Mouse (Mus musculus) hindbrain, embryonic 16.5 days (tissue): ENCODE measurements around the gene Trpm8. TPM values are rescaled to one million over a fixed set of nuclear protein-coding genes. Genes with fewer than 3 reads are reported as not detected.

Experiments
- ATAC-seq: fragments of 200-750 bp; cut with Nextera tagmentation; 2 replicates; pipeline ENCODE4 v1.8.0; 2017; ENCODE audit warnings: moderate TSS enrichment, moderate library complexity
- H3K27ac ChIP-seq: fragments of 300-500 bp; sonication (generic); 2 replicates; pipeline ENCODE4 v1.5.1; 2014; ENCODE audit warnings: low read depth, mild to moderate bottlenecking, control low read depth, low read length, moderate library complexity
- H3K27me3 ChIP-seq: fragments of 300-500 bp; sonication (generic); replicated peaks from 2 replicates; pipeline ENCODE4 v1.6.1; 2014; ENCODE audit warnings: low read length; ENCODE audit not compliant: control insufficient read depth, insufficient read depth
- H3K36me3 ChIP-seq: fragments of 300-500 bp; sonication (generic); 2 replicates; pipeline ENCODE4 v1.6.1; 2014; ENCODE audit warnings: mild to moderate bottlenecking, low read length, moderate library complexity, mixed read lengths; ENCODE audit not compliant: control insufficient read depth, insufficient read depth
- H3K4me1 ChIP-seq: fragments of 300-500 bp; sonication (generic); 2 replicates; pipeline ENCODE4 v1.6.1; 2014; ENCODE audit warnings: low read depth, low read length; ENCODE audit not compliant: control insufficient read depth, insufficient read depth
- H3K4me2 ChIP-seq: fragments of 300-500 bp; sonication (generic); 2 replicates; pipeline ENCODE4 v1.6.1; 2014; ENCODE audit warnings: mild to moderate bottlenecking, low read length, control low read depth, moderate library complexity
- H3K4me3 ChIP-seq: fragments of 300-500 bp; sonication (generic); 2 replicates; pipeline ENCODE4 v1.5.1; 2014; ENCODE audit warnings: mild to moderate bottlenecking, low read length, control low read depth, moderate library complexity
- H3K9ac ChIP-seq: fragments of 300-500 bp; sonication (generic); 2 replicates; pipeline ENCODE4 v1.6.1; 2014; ENCODE audit warnings: low read depth, mild to moderate bottlenecking, control low read depth, low read length, moderate library complexity
- H3K9me3 ChIP-seq: fragments of 300-500 bp; sonication (generic); 2 replicates; pipeline ENCODE4 v1.6.1; 2014; ENCODE audit warnings: mild to moderate bottlenecking, low read length, moderate library complexity; ENCODE audit not compliant: control insufficient read depth
- WGBS: fragments of 180-500 bp; shearing (Covaris S2); extraction: QIAGEN DNeasy Blood & Tissue Kit; methylation state at CpG from one replicate; pipeline ENCODE4 v1.1.7; 2014; 5-methylcytosine and 5-hydroxymethylcytosine counted together
- polyA plus RNA-seq: library from polyadenylated mRNA; unstranded; fragments of >200 nt; fragmentation: Nextera tagmentation; extraction: Ambion mirVana; gene quantifications from 2 replicates; pipeline ENCODE4 v1.2.1, GENCODE M21; 2015

The Trpm8 gene
- polyA plus RNA-seq, result 0.10 and 0.14 TPM in 2 replicates

GRCm38 (mm10) chr1:88277098-88277817 lies at the start of gene Trpm8, which contains the start of gene Hjurp:
Trpm8 (plus strand) TSS chr1:88277661.
Hjurp (minus strand) TSS chr1:88277633.
- peaks cover 17% of the 10 kb centered on the region for H3K36me3 ChIP-seq
- peak within 1 kb of the TSS; percentile 72 for H3K27ac ChIP-seq
- H3K4me2 ChIP-seq, result peak within 1 kb of the TSS; percentile 68
- peak within 1 kb of the TSS; percentile 51 for H3K4me3 ChIP-seq
- H3K27me3 ChIP-seq, result no peaks in the 10 kb centered on the region
- H3K4me1 ChIP-seq, result peaks cover 19% of the 10 kb centered on the region
- H3K9me3 ChIP-seq, result peaks cover 2% of the 10 kb centered on the region; the same call in 1 of the 2 replicates
- peak; percentile 98 for ATAC-seq
- WGBS, result under 1% methylated on average over 50 of the region's 50 CpGs
- peak within 1 kb of the TSS; percentile 78 for H3K9ac ChIP-seq

GRCm38 (mm10) chr1:88228121-88228520 lies 49.3 kb upstream of the Trpm8 start:
- Histone ChIP-seq H3K9me3 (peaks cover 77% of the 10 kb centered on the region), H3K27me3 (no peaks in the 10 kb centered on the region), H3K4me1 (no peaks in the 10 kb centered on the region), H3K4me3 (no peak overlapping the region), H3K4me2 (no peak overlapping the region), H3K36me3 (no peaks in the 10 kb centered on the region), H3K27ac (no peak overlapping the region), H3K9ac (no peak overlapping the region)
- ATAC-seq, result no peak
- WGBS, result 70% methylated on average over 7 of the region's 7 CpGs

GRCm38 (mm10) chr1:88229566-88229965 lies 47.9 kb upstream of the Trpm8 start:
- no peak overlapping the region for H3K4me3 ChIP-seq
- no peak for ATAC-seq
- no peaks in the 10 kb centered on the region for H3K27me3 ChIP-seq
- peaks cover 92% of the 10 kb centered on the region for H3K9me3 ChIP-seq
- no peaks in the 10 kb centered on the region for H3K36me3 ChIP-seq
- no peak overlapping the region for H3K27ac ChIP-seq
- no peak overlapping the region for H3K9ac ChIP-seq
- 83% methylated on average over 3 of the region's 3 CpGs for WGBS
- no peak overlapping the region for H3K4me2 ChIP-seq
- H3K4me1 ChIP-seq, result no peaks in the 10 kb centered on the region

GRCm38 (mm10) chr1:88229986-88230385 lies 47.5 kb upstream of the Trpm8 start:
- Histone ChIP-seq H3K4me3 (no peak overlapping the region), H3K4me1 (no peaks in the 10 kb centered on the region), H3K4me2 (no peak overlapping the region), H3K36me3 (no peaks in the 10 kb centered on the region), H3K27me3 (no peaks in the 10 kb centered on the region), H3K9me3 (peaks cover 96% of the 10 kb centered on the region), H3K27ac (no peak overlapping the region), H3K9ac (no peak overlapping the region)
- no peak for ATAC-seq
- WGBS, result 84% methylated on average over 5 of the region's 5 CpGs

GRCm38 (mm10) chr1:88230421-88230820 lies 47.0 kb upstream of the Trpm8 start:
- H3K4me2 ChIP-seq, result no peak overlapping the region
- H3K27ac ChIP-seq, result no peak overlapping the region
- H3K9ac ChIP-seq, result no peak overlapping the region
- H3K4me1 ChIP-seq, result no peaks in the 10 kb centered on the region
- no peak overlapping the region for H3K4me3 ChIP-seq
- 78% methylated on average over 7 of the region's 7 CpGs for WGBS
- no peak for ATAC-seq
- H3K27me3 ChIP-seq, result no peaks in the 10 kb centered on the region
- no peaks in the 10 kb centered on the region for H3K36me3 ChIP-seq
- peaks cover 98% of the 10 kb centered on the region for H3K9me3 ChIP-seq

GRCm38 (mm10) chr1:88230981-88231802 lies 46.3 kb upstream of the Trpm8 start:
- Histone ChIP-seq H3K36me3 (no peaks in the 10 kb centered on the region), H3K4me1 (no peaks in the 10 kb centered on the region), H3K4me2 (no peak overlapping the region), H3K4me3 (no peak overlapping the region), H3K9ac (no peak overlapping the region), H3K27ac (no peak overlapping the region), H3K9me3 (peaks cover 98% of the 10 kb centered on the region), H3K27me3 (no peaks in the 10 kb centered on the region)
- no peak for ATAC-seq
- 79% methylated on average over 6 of the region's 6 CpGs for WGBS

- ATAC-seq, result no peak
- Histone ChIP-seq H3K27me3 (no peaks in the 10 kb centered on the region), H3K9ac (no peak overlapping the region), H3K9me3 (peaks cover 96% of the 10 kb centered on the region), H3K36me3 (no peaks in the 10 kb centered on the region), H3K4me2 (no peak overlapping the region), H3K4me3 (no peak overlapping the region), H3K27ac (no peak overlapping the region), H3K4me1 (no peaks in the 10 kb centered on the region)
- 71% methylated on average over 7 of the region's 7 CpGs for WGBS
These were observed 45.5 kb upstream of the Trpm8 start for GRCm38 (mm10) chr1:88231803-88232499.

- Histone ChIP-seq H3K4me1 (no peaks in the 10 kb centered on the region), H3K9ac (no peak overlapping the region), H3K36me3 (no peaks in the 10 kb centered on the region), H3K27ac (no peak overlapping the region), H3K27me3 (no peaks in the 10 kb centered on the region), H3K4me3 (no peak overlapping the region), H3K4me2 (no peak overlapping the region), H3K9me3 (peaks cover 97% of the 10 kb centered on the region)
- 53% methylated on average over 3 of the region's 3 CpGs for WGBS
- no peak for ATAC-seq
These were observed 44.6 kb upstream of the Trpm8 start for GRCm38 (mm10) chr1:88232664-88233380.
